Mouse (Mus musculus) limb, embryonic 14.5 days (tissue): ENCODE results near the gene Ntpcr. TPM values are rescaled to one million over a fixed set of nuclear protein-coding genes. Genes with fewer than 3 reads are reported as not detected.

Source experiments
- ATAC-seq: fragments of 200-750 bp; cut with Nextera tagmentation; 2 replicates; pipeline ENCODE4 v1.8.0; 2017; ENCODE audit warnings: low read depth, moderate number of reproducible peaks, moderate TSS enrichment; ENCODE audit not compliant: low FRiP score
- DNase-seq: peaks from one replicate; pipeline ENCODE4 v3.0.0-alpha.2; 2015; ENCODE audit warnings: low spot score
- H3K27ac ChIP-seq: fragments of 300-500 bp; sonication (generic); replicated peaks from 2 replicates; pipeline ENCODE4 v1.5.1; 2014; ENCODE audit warnings: low read depth, mild to moderate bottlenecking, low read length, moderate library complexity, mixed read lengths
- H3K27me3 ChIP-seq: fragments of 300-500 bp; sonication (generic); 2 replicates; pipeline ENCODE4 v1.6.1; 2014; ENCODE audit warnings: low read length, mixed read lengths; ENCODE audit not compliant: control insufficient read depth, insufficient read depth
- H3K36me3 ChIP-seq: fragments of 300-500 bp; sonication (generic); 2 replicates; pipeline ENCODE4 v1.6.1; 2014; ENCODE audit warnings: mild to moderate bottlenecking, low read length, moderate library complexity, mixed read lengths; ENCODE audit not compliant: control insufficient read depth, insufficient read depth
- H3K4me1 ChIP-seq: fragments of 300-500 bp; sonication (generic); 2 replicates; pipeline ENCODE4 v1.6.1; 2014; ENCODE audit warnings: antibody characterized with exemption, low read length, mixed read lengths; ENCODE audit not compliant: control insufficient read depth, insufficient read depth
- H3K4me2 ChIP-seq: fragments of 300-500 bp; sonication (generic); replicated peaks from 2 replicates; pipeline ENCODE4 v1.6.1; 2014; ENCODE audit warnings: low read depth, mild to moderate bottlenecking, low read length, moderate library complexity; ENCODE audit not compliant: severe bottlenecking
- H3K4me3 ChIP-seq: fragments of 300-500 bp; sonication (generic); replicated peaks from 2 replicates; pipeline ENCODE4 v1.5.1; 2014; ENCODE audit warnings: low read length
- H3K9ac ChIP-seq: fragments of 300-500 bp; sonication (generic); 2 replicates; pipeline ENCODE4 v1.6.1; 2014; ENCODE audit warnings: mild to moderate bottlenecking, low read depth, low read length, moderate library complexity; ENCODE audit not compliant: severe bottlenecking
- H3K9me3 ChIP-seq: fragments of 300-500 bp; sonication (generic); 2 replicates; pipeline ENCODE4 v1.6.1; 2016; ENCODE audit warnings: low read length; ENCODE audit not compliant: control insufficient read depth
- POLR2A ChIP-seq: fragments of 200-500 bp; IDR thresholded peaks from 2 replicates; pipeline ENCODE4 v1.8.0; 2012; ENCODE audit warnings: inconsistent platforms, mild to moderate bottlenecking, moderate library complexity, borderline replicate concordance; ENCODE audit not compliant: insufficient read depth, insufficient read length; ENCODE audit errors: extremely low read depth
- WGBS: fragments of 180-500 bp; shearing (Covaris S2); extraction: QIAGEN DNeasy Blood & Tissue Kit; methylation state at CpG from one replicate; pipeline ENCODE4 v1.1.7; 2014; 5-methylcytosine and 5-hydroxymethylcytosine counted together
- polyA plus RNA-seq, 2 experiments: library from polyadenylated mRNA; depleted of rRNA in 1 of 2; stranded (reverse) in 1 of 2; unstranded in 1 of 2; fragments of >200 nt; fragmentation: Nextera tagmentation in 1 of 2; extraction: Ambion mirVana in 1 of 2; gene quantifications; 2 replicates each; pipeline versions ENCODE4 v1.2.1 to v1.2.3; 2012 to 2014

Ntpcr gene
- polyA plus RNA-seq, 2 experiments = 39.0 to 45.3 TPM

- WGBS = 48% methylated on average over 7 of the region's 7 CpGs
- Histone ChIP-seq H3K9ac (no peak overlapping the region), H3K4me3 (no peak overlapping the region), H3K4me1 (no peaks in the 10 kb centered on the region), H3K27ac (no peak overlapping the region), H3K36me3 (no peaks in the 10 kb centered on the region), H3K9me3 (no peaks in the 10 kb centered on the region), H3K4me2 (no peak overlapping the region), H3K27me3 (no peaks in the 10 kb centered on the region)
- no peak for ATAC-seq
- no peak for DNase-seq
- TF ChIP-seq POLR2A = no peak
Observed at GRCm38 (mm10) chr8:125773281-125773803, 43.6 kb downstream of the Ntpcr start.

- DNase-seq (no peak), ATAC-seq (no peak)
- no peak overlapping the region for H3K4me2 ChIP-seq
- no peaks in the 10 kb centered on the region for H3K36me3 ChIP-seq
- 74% methylated on average over 3 of the region's 3 CpGs for WGBS
- no peaks in the 10 kb centered on the region for H3K9me3 ChIP-seq
- no peaks in the 10 kb centered on the region for H3K27me3 ChIP-seq
- no peak overlapping the region for H3K9ac ChIP-seq
- H3K27ac ChIP-seq = no peak overlapping the region
- no peaks in the 10 kb centered on the region for H3K4me1 ChIP-seq
- no peak overlapping the region for H3K4me3 ChIP-seq
- TF ChIP-seq POLR2A = no peak
Observed at GRCm38 (mm10) chr8:125775031-125775430, 45.3 kb downstream of the Ntpcr start.

DNA sequence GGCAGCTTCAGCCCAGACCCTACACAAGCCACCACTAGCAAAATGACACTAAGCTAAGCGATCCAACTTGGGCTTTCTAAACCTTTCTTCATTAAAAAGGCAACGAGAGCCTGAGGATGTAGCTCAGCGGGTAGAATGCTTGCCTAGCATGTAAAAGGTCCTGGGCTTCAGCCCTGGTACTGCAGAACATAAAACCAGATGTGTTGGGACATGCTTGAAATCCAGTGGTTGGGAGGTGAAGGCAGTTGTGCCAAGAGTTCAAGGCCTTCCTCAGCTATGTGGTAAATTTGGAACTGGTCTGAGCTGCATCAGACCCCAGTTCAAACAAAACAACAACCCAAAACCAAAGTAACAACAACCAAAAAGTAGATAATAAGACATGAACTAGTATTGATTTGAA is 46.6 kb downstream of the Ntpcr start:
- DNase-seq (no peak), ATAC-seq (no peak)
- Histone ChIP-seq H3K4me1 (no peaks in the 10 kb centered on the region), H3K27ac (no peak overlapping the region), H3K27me3 (no peaks in the 10 kb centered on the region), H3K9ac (no peak overlapping the region), H3K4me2 (no peak overlapping the region), H3K36me3 (no peaks in the 10 kb centered on the region), H3K4me3 (no peak overlapping the region), H3K9me3 (no peaks in the 10 kb centered on the region)
- WGBS = 84% methylated on average over 3 of the region's 3 CpGs
- TF ChIP-seq POLR2A = no peak

GRCm38 (mm10) chr8:125776800-125777199 is 47.0 kb downstream of the Ntpcr start:
- H3K4me3 ChIP-seq = no peak overlapping the region
- 65% methylated on average over 6 of the region's 6 CpGs for WGBS
- no peak for ATAC-seq
- H3K9ac ChIP-seq = no peak overlapping the region
- H3K36me3 ChIP-seq = no peaks in the 10 kb centered on the region
- no peak overlapping the region for H3K4me2 ChIP-seq
- no peak for TF ChIP-seq POLR2A
- DNase-seq = no peak
- no peaks in the 10 kb centered on the region for H3K27me3 ChIP-seq
- H3K4me1 ChIP-seq = no peaks in the 10 kb centered on the region
- H3K9me3 ChIP-seq = no peaks in the 10 kb centered on the region
- H3K27ac ChIP-seq = no peak overlapping the region

- Histone ChIP-seq H3K4me1 (no peaks in the 10 kb centered on the region), H3K9ac (no peak overlapping the region), H3K27ac (no peak overlapping the region), H3K9me3 (no peaks in the 10 kb centered on the region), H3K4me3 (no peak overlapping the region), H3K27me3 (no peaks in the 10 kb centered on the region), H3K4me2 (no peak overlapping the region), H3K36me3 (no peaks in the 10 kb centered on the region)
- 60% methylated on average over 12 of the region's 12 CpGs for WGBS
- ATAC-seq = no peak
- TF ChIP-seq POLR2A = no peak
- DNase-seq = no peak
Observed at GRCm38 (mm10) chr8:125777478-125778164, 47.9 kb downstream of the Ntpcr start.
